Mouse (Mus musculus) spleen, adult 2 months (tissue): ENCODE results near the gene Lhfp. TPM values are rescaled to one million over a fixed set of nuclear protein-coding genes. Genes with fewer than 3 reads are reported as not detected.

ENCODE experiments used
- DNase-seq, 2 experiments: peaks; one replicate each; pipeline versions ENCODE4 v3.0.0 to v3.0.0-alpha.2; 2012 to 2021; ENCODE audit warnings: low spot score in 2 of 2, low read depth in 1 of 2
- H3K27ac ChIP-seq: fragments of 200-500 bp; 2 replicates; pipeline ENCODE4 v1.5.1; 2012; ENCODE audit warnings: low read length, inconsistent platforms; ENCODE audit not compliant: insufficient read depth
- H3K27me3 ChIP-seq: fragments of 200-500 bp; 2 replicates; pipeline ENCODE4 v1.6.1; 2012; ENCODE audit warnings: mild to moderate bottlenecking, moderate library complexity, low read length, inconsistent platforms; ENCODE audit not compliant: control insufficient read depth, insufficient read depth
- H3K36me3 ChIP-seq: fragments of 200-500 bp; 2 replicates; pipeline ENCODE4 v1.6.1; 2012; ENCODE audit warnings: mild to moderate bottlenecking, low read length, inconsistent platforms; ENCODE audit not compliant: control insufficient read depth, insufficient read depth
- H3K4me1 ChIP-seq: fragments of 200-500 bp; 2 replicates; pipeline ENCODE4 v1.6.1; 2011; ENCODE audit warnings: inconsistent platforms; ENCODE audit not compliant: control insufficient read depth, insufficient read depth, insufficient read length
- H3K4me3 ChIP-seq: fragments of 200-500 bp; 2 replicates; pipeline ENCODE4 v1.5.1; 2011; ENCODE audit warnings: mild to moderate bottlenecking, inconsistent platforms; ENCODE audit not compliant: insufficient read depth, insufficient read length; ENCODE audit errors: extremely low read depth
- CTCF ChIP-seq: fragments of 200-500 bp; IDR thresholded peaks from 2 replicates; pipeline ENCODE4 v1.5.1; 2011; ENCODE audit warnings: mild to moderate bottlenecking, inconsistent platforms; ENCODE audit not compliant: insufficient read depth, insufficient read length, insufficient replicate concordance; ENCODE audit errors: extremely low read depth
- POLR2A ChIP-seq: fragments of 200-500 bp; IDR thresholded peaks from 2 replicates; pipeline ENCODE4 v1.6.1; 2011; ENCODE audit warnings: low read depth, low read length, inconsistent platforms
- WGBS: fragments of 180-500 bp; shearing (Covaris S2); methylation state at CpG from one replicate; pipeline ENCODE4 v1.1.7; 2018; 5-methylcytosine and 5-hydroxymethylcytosine counted together
- polyA plus RNA-seq: library from polyadenylated mRNA; depleted of rRNA; stranded (reverse); fragments of >200 nt; gene quantifications from 2 replicates; pipeline ENCODE4 v1.2.3, GENCODE M21; 2012

The Lhfp gene
- polyA plus RNA-seq, 1 experiment, result 88.7 TPM

DNA sequence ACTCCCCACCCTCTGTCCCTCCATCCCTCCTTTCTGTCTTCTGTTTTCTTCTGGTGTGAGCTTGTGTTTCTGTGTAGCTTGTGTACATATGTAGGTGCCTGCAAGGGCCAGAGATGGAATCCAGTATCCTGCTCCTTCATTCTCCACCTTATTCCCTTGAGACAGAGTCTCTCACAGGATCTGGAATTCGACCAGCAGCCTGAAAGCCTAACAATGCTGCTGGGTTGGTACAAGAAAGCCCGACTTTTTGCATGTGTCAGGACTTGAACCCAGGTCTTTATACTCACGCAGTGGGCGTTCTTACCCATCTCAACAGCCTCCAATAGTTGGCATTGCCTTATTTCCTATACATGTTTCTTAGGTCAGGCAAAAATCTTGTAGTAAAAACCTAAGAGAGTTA is 4.4 kb downstream of the Lhfp start:
- H3K4me3 ChIP-seq, result no peak overlapping the region
- no peak for DNase-seq
- H3K27me3 ChIP-seq, result peaks cover 12% of the 10 kb centered on the region
- 76% methylated on average over 4 of the region's 4 CpGs for WGBS
- no peaks in the 10 kb centered on the region for H3K36me3 ChIP-seq
- H3K27ac ChIP-seq, result no peak overlapping the region
- TF ChIP-seq CTCF (no peak), POLR2A (no peak)
- peaks cover 4% of the 10 kb centered on the region; the same call in 1 of the 2 replicates for H3K4me1 ChIP-seq

DNA sequence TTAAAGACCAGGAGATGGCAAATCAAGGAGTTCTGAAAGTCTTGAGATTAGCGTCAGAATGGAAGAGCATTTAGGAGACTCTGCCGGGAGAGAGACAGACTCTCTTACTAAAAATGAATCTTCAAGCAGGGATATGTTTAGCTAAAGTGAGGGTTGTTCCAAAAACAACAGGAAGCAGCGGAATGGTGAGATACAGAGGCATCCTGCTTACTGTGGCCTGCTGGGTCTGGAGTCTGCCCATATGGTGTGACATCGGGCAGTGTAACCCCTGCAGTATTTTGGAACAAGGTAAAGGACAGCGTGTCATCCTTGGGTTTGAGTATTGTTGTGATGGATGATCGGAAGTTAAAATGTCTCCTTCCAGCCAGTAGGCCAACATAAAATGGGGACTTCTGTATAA is 5.0 kb downstream of the Lhfp start:
- peaks cover 4% of the 10 kb centered on the region; the same call in 1 of the 2 replicates for H3K4me1 ChIP-seq
- 79% methylated on average over 6 of the region's 6 CpGs for WGBS
- peaks cover 6% of the 10 kb centered on the region; the same call in 1 of the 2 replicates for H3K27me3 ChIP-seq
- DNase-seq, result no peak
- H3K4me3 ChIP-seq, result no peak overlapping the region
- H3K36me3 ChIP-seq, result no peaks in the 10 kb centered on the region
- TF ChIP-seq POLR2A (no peak), CTCF (no peak)
- no peak overlapping the region for H3K27ac ChIP-seq

DNA sequence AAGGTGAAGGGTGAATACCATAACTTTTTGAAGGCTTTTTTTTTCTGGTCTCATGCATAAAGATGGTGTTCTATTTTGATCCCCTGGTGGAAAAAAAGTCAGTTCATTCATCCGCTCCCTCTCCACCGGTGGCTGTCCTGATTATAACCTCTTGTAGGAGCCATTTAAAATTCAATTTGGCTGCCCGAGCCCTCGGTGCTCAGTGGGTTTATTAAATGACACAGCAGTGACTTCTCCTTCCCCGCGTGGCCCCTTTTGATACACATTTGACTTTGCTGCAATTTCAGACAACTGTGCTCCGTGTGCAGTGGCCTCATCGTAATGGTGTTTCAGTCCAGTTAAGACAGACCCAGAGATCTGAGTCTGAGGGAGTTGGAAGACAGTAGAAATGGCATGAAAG is 11.1 kb downstream of the Lhfp start:
- no peak overlapping the region for H3K27ac ChIP-seq
- H3K4me3 ChIP-seq, result no peak overlapping the region
- no peak for DNase-seq
- H3K4me1 ChIP-seq, result no peaks in the 10 kb centered on the region
- no peak for TF ChIP-seq CTCF
- TF ChIP-seq POLR2A, result no peak
- H3K36me3 ChIP-seq, result no peaks in the 10 kb centered on the region
- no peaks in the 10 kb centered on the region for H3K27me3 ChIP-seq
- WGBS, result 79% methylated on average over 8 of the region's 8 CpGs

DNA sequence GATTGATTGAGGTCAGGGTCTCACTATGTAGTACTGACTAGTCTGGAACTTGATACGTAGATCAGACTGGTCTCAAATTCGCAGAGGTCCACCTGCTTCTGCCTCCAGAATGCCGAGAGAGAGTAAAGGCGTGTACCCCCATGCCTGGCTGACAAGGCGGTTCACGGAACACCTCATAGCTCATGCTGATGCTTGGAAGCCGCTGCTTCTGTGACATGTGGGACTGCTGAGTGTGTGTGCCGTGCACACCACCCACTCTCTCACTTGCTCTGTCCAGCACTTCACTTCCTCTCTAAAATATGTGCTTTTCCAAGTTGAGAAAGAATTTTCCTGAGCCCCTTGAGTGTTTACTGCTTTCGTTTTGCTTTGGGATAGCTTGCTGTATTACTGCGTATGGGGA is 15.1 kb downstream of the Lhfp start:
- Histone ChIP-seq H3K27me3 (no peaks in the 10 kb centered on the region), H3K4me1 (no peaks in the 10 kb centered on the region), H3K36me3 (no peaks in the 10 kb centered on the region), H3K27ac (no peak overlapping the region), H3K4me3 (no peak overlapping the region)
- no peak for TF ChIP-seq POLR2A
- WGBS, result 85% methylated on average over 10 of the region's 10 CpGs
- DNase-seq, result no peak

DNA sequence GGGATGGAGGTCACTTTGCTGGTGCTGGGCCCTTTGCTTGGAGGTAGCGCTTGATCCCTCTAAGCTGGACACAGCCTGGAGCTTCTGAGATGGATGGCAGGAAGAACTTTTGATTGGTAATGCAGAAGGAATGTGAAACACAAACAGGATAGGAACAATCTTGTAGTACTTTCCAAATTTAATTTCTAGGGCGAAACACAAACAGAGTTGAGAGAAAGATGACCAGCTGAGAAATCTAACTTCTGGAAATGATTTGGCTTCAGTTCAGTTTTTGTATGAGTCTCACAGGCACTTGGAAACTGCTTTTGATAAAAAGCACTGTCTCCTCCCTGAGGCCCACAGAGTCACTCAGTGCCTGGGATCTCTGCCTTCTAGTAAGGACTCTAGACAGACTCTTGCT is 18.6 kb downstream of the Lhfp start:
- Histone ChIP-seq H3K27me3 (no peaks in the 10 kb centered on the region), H3K4me1 (no peaks in the 10 kb centered on the region), H3K27ac (no peak overlapping the region), H3K4me3 (no peak overlapping the region), H3K36me3 (no peaks in the 10 kb centered on the region)
- TF ChIP-seq CTCF (no peak), POLR2A (no peak)
- 92% methylated on average over 2 of the region's 2 CpGs for WGBS
- no peak for DNase-seq

DNA sequence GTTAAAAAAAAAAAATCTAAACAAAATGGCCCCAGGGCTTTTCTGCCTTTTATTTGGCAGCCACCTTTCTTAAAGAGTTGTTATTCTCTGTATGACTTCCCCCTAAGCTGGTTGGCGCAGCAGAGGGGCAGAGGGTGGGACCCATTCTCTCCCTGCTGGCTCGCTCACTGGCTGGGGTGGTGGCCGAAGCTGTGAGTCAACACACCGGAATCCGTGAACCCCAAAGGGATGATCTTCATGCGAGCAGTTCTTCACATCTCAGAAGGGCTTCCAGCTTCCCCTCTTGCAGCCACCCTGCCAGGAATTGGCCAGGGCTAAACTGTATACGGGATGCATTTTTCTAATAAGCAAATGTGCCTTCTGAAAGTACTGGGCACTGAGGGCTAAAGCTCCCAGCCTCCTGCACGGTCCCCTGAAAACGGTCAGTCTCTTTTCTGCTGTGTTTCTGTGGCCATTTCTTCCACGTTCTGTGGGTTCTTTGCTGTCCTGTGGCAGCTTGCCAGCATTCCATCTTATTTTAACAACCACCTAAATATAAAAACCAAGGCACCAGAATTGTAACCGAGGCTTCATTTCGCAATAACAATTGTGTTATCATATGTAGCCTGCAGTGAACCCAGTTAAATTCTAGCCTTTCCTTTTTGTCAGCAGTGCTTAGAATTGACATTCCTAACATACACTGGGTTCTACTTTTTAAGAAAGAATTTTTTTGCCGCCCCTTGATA is 22.3 kb downstream of the Lhfp start:
- Histone ChIP-seq H3K27ac (no peak overlapping the region), H3K4me1 (no peaks in the 10 kb centered on the region), H3K36me3 (no peaks in the 10 kb centered on the region), H3K27me3 (no peaks in the 10 kb centered on the region), H3K4me3 (no peak overlapping the region)
- TF ChIP-seq CTCF, result no peak
- no peak for TF ChIP-seq POLR2A
- 74% methylated on average over 13 of the region's 13 CpGs for WGBS
- no peak for DNase-seq

DNA sequence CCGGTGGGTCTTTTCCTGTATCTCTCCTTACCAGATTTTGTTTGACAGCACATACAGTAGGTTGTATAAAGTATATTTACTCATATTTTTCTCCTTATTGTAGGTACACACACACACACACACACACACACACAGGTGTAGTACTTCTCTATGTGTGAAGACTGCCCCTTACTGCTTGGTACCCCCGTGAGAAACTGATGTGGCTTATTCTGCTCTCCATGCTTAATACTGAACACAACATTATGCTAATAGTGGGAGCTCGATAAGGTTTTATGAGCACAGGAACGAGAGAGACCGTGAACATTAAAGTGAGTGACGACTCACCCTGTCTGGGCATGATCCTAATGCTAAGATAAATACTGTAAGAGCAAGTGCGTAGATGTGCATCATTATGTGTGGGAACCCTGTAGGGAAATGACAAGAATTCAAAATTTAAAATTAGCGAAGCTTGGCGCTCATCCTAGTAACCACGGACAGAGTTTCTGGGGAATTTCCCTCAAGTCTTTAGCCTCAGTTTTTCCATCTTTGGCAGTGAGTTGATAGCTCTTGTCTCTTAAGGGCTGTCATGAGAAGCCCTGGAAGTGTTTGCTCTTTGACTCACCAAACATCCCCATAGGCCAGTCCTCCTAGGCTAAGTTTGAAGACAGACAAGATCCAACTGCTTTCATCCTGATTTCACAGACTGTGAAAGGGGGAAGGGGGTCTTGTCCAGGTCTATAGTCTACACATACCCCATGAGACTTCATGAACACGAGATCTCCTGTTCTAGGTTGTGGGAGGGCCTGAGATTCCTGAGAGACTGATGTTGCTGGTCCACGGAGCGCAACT is 24.2 kb downstream of the Lhfp start:
- DNase-seq, result no peak
- H3K27ac ChIP-seq, result peak overlapping the region; percentile 23
- no peaks in the 10 kb centered on the region for H3K27me3 ChIP-seq
- no peak overlapping the region for H3K4me3 ChIP-seq
- H3K36me3 ChIP-seq, result no peaks in the 10 kb centered on the region
- 85% methylated on average over 13 of the region's 13 CpGs for WGBS
- TF ChIP-seq POLR2A (no peak), CTCF (no peak)
- H3K4me1 ChIP-seq, result no peaks in the 10 kb centered on the region
